Mouse (Mus musculus) heart, postnatal 0 days (tissue): ENCODE data around the gene Rnf151. TPM values are rescaled to one million over a fixed set of nuclear protein-coding genes. Genes with fewer than 3 reads are reported as not detected.

Experiments
- ATAC-seq: fragments of 200-750 bp; cut with Nextera tagmentation; 2 replicates; pipeline ENCODE4 v1.8.0; 2017; ENCODE audit warnings: low read depth, moderate number of reproducible peaks, moderate library complexity; ENCODE audit not compliant: insufficient read depth
- DNase-seq: peaks from one replicate; pipeline ENCODE4 v3.0.0-alpha.2; 2016; ENCODE audit warnings: low spot score
- H3K27ac ChIP-seq: fragments of 300-500 bp; sonication (generic); 2 replicates; pipeline ENCODE4 v1.5.1; 2014; ENCODE audit warnings: low read depth, mild to moderate bottlenecking
- H3K27me3 ChIP-seq: fragments of 300-500 bp; sonication (generic); 2 replicates; pipeline ENCODE4 v1.6.1; 2014; ENCODE audit warnings: low read length, mixed read lengths; ENCODE audit not compliant: control insufficient read depth, insufficient read depth
- H3K36me3 ChIP-seq: fragments of 300-500 bp; sonication (generic); replicated peaks from 2 replicates; pipeline ENCODE4 v1.6.1; 2014; ENCODE audit warnings: low read length, mixed read lengths; ENCODE audit not compliant: control insufficient read depth, insufficient read depth
- H3K4me1 ChIP-seq: fragments of 300-500 bp; sonication (generic); 2 replicates; pipeline ENCODE4 v1.6.1; 2014; ENCODE audit warnings: antibody characterized with exemption; ENCODE audit not compliant: control insufficient read depth, insufficient read depth
- H3K4me2 ChIP-seq: fragments of 300-500 bp; sonication (generic); 2 replicates; pipeline ENCODE4 v1.6.1; 2014; ENCODE audit warnings: low read depth, mild to moderate bottlenecking, low read length, moderate library complexity
- H3K4me3 ChIP-seq: fragments of 300-500 bp; sonication (generic); 2 replicates; pipeline ENCODE4 v1.5.1; 2014; ENCODE audit warnings: low read depth, low read length
- H3K9ac ChIP-seq: fragments of 300-500 bp; sonication (generic); replicated peaks from 2 replicates; pipeline ENCODE4 v1.6.1; 2014; ENCODE audit warnings: low read depth, low read length, mixed read lengths
- H3K9me3 ChIP-seq: fragments of 300-500 bp; sonication (generic); replicated peaks from 2 replicates; pipeline ENCODE4 v1.6.1; 2016; ENCODE audit warnings: low read length; ENCODE audit not compliant: control insufficient read depth
- CTCF ChIP-seq: IDR thresholded peaks from 2 replicates; pipeline ENCODE4 v1.5.1; 2016; ENCODE audit warnings: antibody characterized with exemption, control low read depth, low read depth
- EP300 ChIP-seq: IDR thresholded peaks from 2 replicates; pipeline ENCODE4 v1.6.1; 2016; ENCODE audit warnings: antibody characterized with exemption, low read depth
- WGBS: fragments of 180-500 bp; shearing (Covaris S2); extraction: QIAGEN DNeasy Blood & Tissue Kit; methylation state at CpG from one replicate; pipeline ENCODE4 v1.1.7; 2014; 5-methylcytosine and 5-hydroxymethylcytosine counted together
- polyA plus RNA-seq: library from polyadenylated mRNA; unstranded; fragments of >200 nt; fragmentation: Nextera tagmentation; extraction: Ambion mirVana; gene quantifications from 2 replicates; pipeline ENCODE4 v1.2.1, GENCODE M21; 2015
- total RNA-seq: library from RNA; depleted of rRNA; stranded (reverse); fragments of >200 nt; gene quantifications from 2 replicates; pipeline ENCODE4 v1.2.3, GENCODE M21; 2014; ENCODE audit warnings: low replicate concordance

Gene Rnf151
- total and polyA plus RNA-seq, 2 experiments from 2014 or later, result not detected

- ATAC-seq, result no peak
- 35% methylated on average over 6 of the region's 6 CpGs for WGBS
- no peaks in the 10 kb centered on the region for H3K36me3 ChIP-seq
These were observed 11.2 kb upstream of the Rnf151 start for GRCm38 (mm10) chr17:24729067-24729466.

GRCm38 (mm10) chr17:24728184-24728583 lies 10.3 kb upstream of the Rnf151 start:
- H3K4me2 ChIP-seq, result no peak overlapping the region
- DNase-seq (no peak), ATAC-seq (no peak)
- H3K4me3 ChIP-seq, result no peak overlapping the region
- no peaks in the 10 kb centered on the region for H3K36me3 ChIP-seq
- TF ChIP-seq CTCF (no peak), EP300 (no peak)
- H3K4me1 ChIP-seq, result peaks cover 24% of the 10 kb centered on the region
- H3K9me3 ChIP-seq, result no peaks in the 10 kb centered on the region
- 63% methylated on average over 17 of the region's 17 CpGs for WGBS
- H3K27me3 ChIP-seq, result no peaks in the 10 kb centered on the region
- H3K27ac ChIP-seq, result no peak overlapping the region
- H3K9ac ChIP-seq, result no peak overlapping the region

More at GRCm38 (mm10) chr17:24729067-24729466, 11.2 kb upstream of the Rnf151 start:
- no peak overlapping the region for H3K27ac ChIP-seq
- peak; percentile 52 for DNase-seq
- H3K9me3 ChIP-seq, result no peaks in the 10 kb centered on the region
- no peak for TF ChIP-seq EP300
- TF ChIP-seq CTCF, result no peak
- H3K4me2 ChIP-seq, result no peak overlapping the region
- H3K27me3 ChIP-seq, result no peaks in the 10 kb centered on the region
- H3K4me3 ChIP-seq, result no peak overlapping the region
- peaks cover 26% of the 10 kb centered on the region for H3K4me1 ChIP-seq
- H3K9ac ChIP-seq, result no peak overlapping the region

GRCm38 (mm10) chr17:24727618-24728017 lies 9.8 kb upstream of the Rnf151 start, which contains the start of gene Rpl3l:
Gene Rpl3l (plus strand): TSS chr17:24727820.
- Histone ChIP-seq H3K4me1 (peaks cover 23% of the 10 kb centered on the region), H3K4me3 (no peak within 1 kb of the TSS), H3K27me3 (no peaks in the 10 kb centered on the region), H3K36me3 (peaks cover under 1% of the 10 kb centered on the region; the same call in 1 of the 2 replicates), H3K27ac (no peak within 1 kb of the TSS), H3K4me2 (no peak within 1 kb of the TSS), H3K9me3 (no peaks in the 10 kb centered on the region), H3K9ac (no peak within 1 kb of the TSS)
- ATAC-seq, result no peak
- no peak for DNase-seq
- TF ChIP-seq EP300 (no peak), CTCF (no peak)
- WGBS, result 54% methylated on average over 2 of the region's 2 CpGs

GRCm38 (mm10) chr17:24725637-24726390 lies 8.0 kb upstream of the Rnf151 start:
- H3K4me2 ChIP-seq, result no peak overlapping the region
- peaks cover 16% of the 10 kb centered on the region for H3K36me3 ChIP-seq
- H3K4me1 ChIP-seq, result peaks cover 27% of the 10 kb centered on the region; the same call in 1 of the 2 replicates
- ATAC-seq (no peak), DNase-seq (no peak)
- H3K9me3 ChIP-seq, result no peaks in the 10 kb centered on the region
- H3K4me3 ChIP-seq, result no peak overlapping the region
- no peak for TF ChIP-seq CTCF
- TF ChIP-seq EP300, result no peak
- WGBS, result 72% methylated on average over 3 of the region's 3 CpGs
- H3K9ac ChIP-seq, result no peak overlapping the region
- H3K27ac ChIP-seq, result no peak overlapping the region
- H3K27me3 ChIP-seq, result no peaks in the 10 kb centered on the region

GRCm38 (mm10) chr17:24724184-24724583 lies 6.3 kb upstream of the Rnf151 start, which contains the start of gene Ndufb10:
Gene Ndufb10 (minus strand): TSS chr17:24724478.
- Histone ChIP-seq H3K9ac (peak within 1 kb of the TSS; percentile 93), H3K36me3 (peaks cover 16% of the 10 kb centered on the region), H3K9me3 (no peaks in the 10 kb centered on the region), H3K4me2 (peak within 1 kb of the TSS; percentile 76), H3K27ac (peak within 1 kb of the TSS; percentile 95), H3K4me3 (peak within 1 kb of the TSS; percentile 91), H3K27me3 (no peaks in the 10 kb centered on the region), H3K4me1 (peaks cover 27% of the 10 kb centered on the region; the same call in 1 of the 2 replicates)
- peak; percentile 77 for ATAC-seq
- WGBS, result under 1% methylated on average over 30 of the region's 30 CpGs
- peak; percentile 93 for DNase-seq
- TF ChIP-seq CTCF, result peak; percentile 95
- TF ChIP-seq EP300, result no peak
